Mouse (Mus musculus) CH12.LX (cell line): ENCODE measurements at regions not wholly inside any gene's neighbourhood (a gene's known extent, or its start where the extent isn't known, plus 50 kb on each side); places are given as distances from the start of the nearest gene placed in this dataset.

Source experiments
- DNase-seq: peaks from one replicate; pipeline ENCODE4 v3.0.0-alpha.2; 2013; ENCODE audit errors: extremely low read depth
- H3K27ac ChIP-seq: 2 replicates; pipeline ENCODE4 v1.5.1; 2012; ENCODE audit warnings: low read depth, mild to moderate bottlenecking, control low read depth, moderate library complexity; ENCODE audit not compliant: insufficient read depth
- H3K27me3 ChIP-seq: replicated peaks from 2 replicates; pipeline ENCODE3; 2012; ENCODE audit warnings: inconsistent platforms
- H3K36me3 ChIP-seq, 2 experiments: replicated peaks in 1 of 2; 2 replicates each; pipeline versions ENCODE3 to v1.6.1; 2012; ENCODE audit warnings: inconsistent platforms in 1 of 2, low read length in 1 of 2, mild to moderate bottlenecking in 1 of 2, mixed read lengths in 1 of 2, moderate library complexity in 1 of 2; ENCODE audit not compliant: control insufficient read depth in 1 of 2, insufficient read depth in 1 of 2
- H3K4me1 ChIP-seq, 2 experiments: 2 replicates each; pipeline ENCODE4 v1.6.1; 2012; ENCODE audit warnings: inconsistent platforms in 1 of 2, moderate library complexity in 1 of 2; ENCODE audit not compliant: insufficient read depth in 2 of 2, control insufficient read depth in 1 of 2
- H3K4me2 ChIP-seq: 2 replicates; pipeline ENCODE4 v1.6.1; 2012; ENCODE audit warnings: low read depth, mild to moderate bottlenecking, control low read depth; ENCODE audit not compliant: poor library complexity, insufficient read depth, severe bottlenecking
- H3K4me3 ChIP-seq, 3 experiments: fragments of 150-350 bp in 1 of 3; sonication (generic) in 1 of 3; replicated peaks in 1 of 3; 2 replicates each; pipeline versions ENCODE3 to v1.5.1; 2011 to 2012; ENCODE audit warnings: low read depth in 2 of 3, low read length in 2 of 3, mild to moderate bottlenecking in 2 of 3, moderate library complexity in 2 of 3, control low read depth in 1 of 3, improper control_type of control experiment in 1 of 3, inconsistent platforms in 1 of 3, mixed read lengths in 1 of 3; ENCODE audit not compliant: poor library complexity in 1 of 3
- H3K79me2 ChIP-seq: replicated peaks from 2 replicates; pipeline ENCODE4 v1.6.1; 2012; ENCODE audit warnings: mild to moderate bottlenecking, moderate library complexity; ENCODE audit not compliant: control insufficient read depth, poor library complexity, insufficient read depth, severe bottlenecking; ENCODE audit errors: extremely low read depth
- H3K9ac ChIP-seq: 2 replicates; pipeline ENCODE4 v1.6.1; 2012; ENCODE audit warnings: low read depth, mild to moderate bottlenecking, control low read depth, moderate library complexity; ENCODE audit not compliant: insufficient read depth
- H3K9me3 ChIP-seq: replicated peaks from 2 replicates; pipeline ENCODE3; 2012; ENCODE audit warnings: low read length, inconsistent platforms, mixed read lengths
- CHD2 ChIP-seq: IDR thresholded peaks from 2 replicates; pipeline ENCODE4 v1.6.1; 2011; ENCODE audit warnings: low read length, improper control_type of control experiment
- E2F4 ChIP-seq: IDR thresholded peaks from 2 replicates; pipeline ENCODE4 v1.6.1; 2011; ENCODE audit warnings: low read depth, low read length, improper control_type of control experiment; ENCODE audit not compliant: insufficient replicate concordance
- ELF1 ChIP-seq: IDR thresholded peaks from 2 replicates; pipeline ENCODE4 v1.6.1; 2014; ENCODE audit warnings: low read depth, mild to moderate bottlenecking, inconsistent platforms, low read length, improper control_type of control experiment
- ETS1 ChIP-seq: conservative IDR thresholded peaks from 2 replicates; pipeline ENCODE4 v1.6.1; 2012; ENCODE audit warnings: low read depth, mild to moderate bottlenecking, inconsistent platforms, low read length, improper control_type of control experiment, moderate library complexity
- HCFC1 ChIP-seq: IDR thresholded peaks from 2 replicates; pipeline ENCODE4 v1.6.1; 2012; ENCODE audit warnings: low read depth, mild to moderate bottlenecking, inconsistent platforms, low read length, improper control_type of control experiment
- IRF4 ChIP-seq: IDR thresholded peaks from 2 replicates; pipeline ENCODE4 v1.6.1; 2014; ENCODE audit warnings: low read depth, mild to moderate bottlenecking, inconsistent platforms, low read length, improper control_type of control experiment
- KAT2A ChIP-seq: IDR thresholded peaks from 2 replicates; pipeline ENCODE4 v1.6.1; 2012; ENCODE audit warnings: low read length, improper control_type of control experiment, inconsistent platforms; ENCODE audit not compliant: insufficient replicate concordance
- MAFK ChIP-seq: IDR thresholded peaks from 2 replicates; pipeline ENCODE4 v1.6.1; 2011; ENCODE audit warnings: low read length, improper control_type of control experiment; ENCODE audit not compliant: insufficient replicate concordance
- MAX ChIP-seq: IDR thresholded peaks from 2 replicates; pipeline ENCODE4 v1.6.1; 2011; ENCODE audit warnings: low read length, improper control_type of control experiment
- MXI1 ChIP-seq: IDR thresholded peaks from 2 replicates; pipeline ENCODE4 v1.6.1; 2011; ENCODE audit warnings: mild to moderate bottlenecking, low read depth, low read length, improper control_type of control experiment
- MYC ChIP-seq: IDR thresholded peaks from 2 replicates; pipeline ENCODE4 v1.6.1; 2011; ENCODE audit warnings: low read depth, mild to moderate bottlenecking, improper control_type of control experiment, low read length
- POLR2A ChIP-seq: IDR thresholded peaks from 2 replicates; pipeline ENCODE4 v1.6.1; 2011; ENCODE audit warnings: low read depth, mild to moderate bottlenecking, improper control_type of control experiment, low read length
- POLR2AphosphoS2 ChIP-seq: IDR thresholded peaks from 2 replicates; pipeline ENCODE4 v1.6.1; 2011; ENCODE audit warnings: low read depth, low read length, improper control_type of control experiment
- RCOR1 ChIP-seq: conservative IDR thresholded peaks from 2 replicates; pipeline ENCODE4 v1.6.1; 2012; ENCODE audit warnings: low read depth, mild to moderate bottlenecking, inconsistent platforms, low read length, improper control_type of control experiment
- SIN3A ChIP-seq: IDR thresholded peaks from 2 replicates; pipeline ENCODE4 v1.6.1; 2012; ENCODE audit warnings: low read length, improper control_type of control experiment, inconsistent platforms
- TCF12 ChIP-seq: IDR thresholded peaks from 2 replicates; pipeline ENCODE4 v1.6.1; 2014; ENCODE audit warnings: low read depth, mild to moderate bottlenecking, inconsistent platforms, low read length, improper control_type of control experiment
- UBTF ChIP-seq: IDR thresholded peaks from 2 replicates; pipeline ENCODE4 v1.6.1; 2012; ENCODE audit warnings: low read depth, mild to moderate bottlenecking, inconsistent platforms, low read length, improper control_type of control experiment, moderate library complexity
- USF1 ChIP-seq: IDR thresholded peaks from 2 replicates; pipeline ENCODE4 v1.6.1; 2014; ENCODE audit warnings: low read depth, mild to moderate bottlenecking, inconsistent platforms, low read length, improper control_type of control experiment
- ZKSCAN1 ChIP-seq: IDR thresholded peaks from 2 replicates; pipeline ENCODE4 v1.6.1; 2012; ENCODE audit warnings: low read depth, inconsistent platforms, low read length, improper control_type of control experiment, borderline replicate concordance
- ZMIZ1 ChIP-seq: IDR thresholded peaks from 2 replicates; pipeline ENCODE4 v1.6.1; 2012; ENCODE audit warnings: low read depth, mild to moderate bottlenecking, inconsistent platforms, low read length, improper control_type of control experiment
- dilution Hi-C: fragments of 300-500 bp; cut with MboI; formaldehyde crosslinking; loops from 2 replicates; pipeline ENCODE4 v1.14.3; 2020; ENCODE audit warnings: low sequenced_read_pairs; ENCODE audit not compliant: extremely low pct_unique_long_range_greater_than_20kb, extremely low pct_ligation_motif_present
- in situ Hi-C: fragments of 300-500 bp; cut with MboI; formaldehyde crosslinking; loops from 3 replicates; pipeline ENCODE4 v1.14.3; 2019; ENCODE audit warnings: low sequenced_read_pairs, low pct_ligation_motif_present, low pct_unique_long_range_greater_than_20kb, mixed read lengths

GRCm38 (mm10) chr14:66528135-66528534 lies 519.1 kb upstream of the Gulo start:
- H3K36me3 ChIP-seq: no peaks in the 10 kb centered on the region
- no peaks in the 10 kb centered on the region for H3K27me3 ChIP-seq
- in situ Hi-C loops: no loop called here
- H3K4me1 ChIP-seq: peaks cover 0 to 3% of the 10 kb centered on the region in 2 experiments; a peak in 1 of 4 replicates
- no peak overlapping the region for H3K4me3 ChIP-seq
- no peak overlapping the region for H3K27ac ChIP-seq
- no peak for DNase-seq
- no peaks in the 10 kb centered on the region for H3K9me3 ChIP-seq
- dilution Hi-C loops: no loop called here
- H3K9ac ChIP-seq: no peak overlapping the region
- no peaks in the 10 kb centered on the region for H3K79me2 ChIP-seq
- no peak for TF ChIP-seq TCF12
- no peak for TF ChIP-seq CHD2
- TF ChIP-seq E2F4: no peak
- no peak for TF ChIP-seq MAFK
- no peak for TF ChIP-seq ZMIZ1
- TF ChIP-seq MYC: no peak
- no peak for TF ChIP-seq POLR2AphosphoS2
- no peak for TF ChIP-seq KAT2A
- no peak for TF ChIP-seq ELF1
- no peak for TF ChIP-seq SIN3A
- no peak overlapping the region for H3K4me2 ChIP-seq

- in situ Hi-C loops: no loop called here
- TF ChIP-seq IRF4: no peak
- TF ChIP-seq POLR2A: no peak
- no peak for TF ChIP-seq ETS1
- no peak for TF ChIP-seq E2F4
- TF ChIP-seq ZKSCAN1: no peak
- no peak for TF ChIP-seq SIN3A
- no peak for TF ChIP-seq USF1
- no peak for TF ChIP-seq HCFC1
- no peak for TF ChIP-seq MAX
- no peak for TF ChIP-seq MXI1
- no peak for TF ChIP-seq UBTF
- TF ChIP-seq RCOR1: no peak
- no peak for TF ChIP-seq ELF1
- TF ChIP-seq, all 38 proteins: peak for 0
- H3K4me3 ChIP-seq: no peak overlapping the region
- H3K9me3 ChIP-seq: no peaks in the 10 kb centered on the region
- H3K27ac ChIP-seq: no peak overlapping the region
- no peak for DNase-seq
- dilution Hi-C loops: no loop called here
- H3K79me2 ChIP-seq: no peaks in the 10 kb centered on the region
- H3K36me3 ChIP-seq: no peaks in the 10 kb centered on the region
- H3K4me2 ChIP-seq: no peak overlapping the region
- peaks cover 0 to 3% of the 10 kb centered on the region in 2 experiments; a peak in 1 of 4 replicates for H3K4me1 ChIP-seq
- no peaks in the 10 kb centered on the region for H3K27me3 ChIP-seq
- no peak overlapping the region for H3K9ac ChIP-seq
Observed at GRCm38 (mm10) chr14:66527061-66527460, 518.1 kb upstream of the Gulo start.
